Mouse (Mus musculus): ENCODE measurements at regions not wholly inside any gene's neighbourhood (a gene's known extent, or its start where the extent isn't known, plus 50 kb on each side); places are given as distances from the start of the nearest gene placed in this dataset.

DNA sequence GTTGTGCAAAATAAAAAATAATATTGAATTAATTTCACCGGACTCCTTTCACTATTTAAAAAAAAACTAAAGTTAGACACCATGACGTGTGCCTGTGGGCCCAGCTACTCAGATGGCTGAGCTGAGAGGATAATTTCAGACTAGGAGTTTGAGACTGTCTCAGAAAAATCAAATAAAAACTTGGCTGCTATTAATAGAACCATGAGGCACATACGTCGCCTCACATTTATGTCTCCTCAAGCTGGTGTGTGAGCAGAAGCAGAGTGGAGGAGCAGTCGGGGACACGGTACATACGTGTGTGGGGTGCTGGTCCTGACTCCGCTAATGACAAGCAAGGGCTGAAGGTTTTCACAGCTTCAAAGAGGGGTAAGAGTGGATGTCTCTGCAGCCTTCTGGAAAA is 52.8 kb upstream of the Dmrtb1 start:
- ChIA-PET CTCF (interaction anchor here (0.6 to 5.7 kb wide), 20 partner anchors 12 to 870 kb away, joined by 3 to 31 read pairs (median 4); partner anchors contain the start of genes 0610037L13Rik (in 1 of the 4), Glis1 (in 1 of the 4) and Lrp8 (in 1 of the 4)), POLR2A (interaction anchor here in 2 of 4 experiments (0.6 to 0.7 kb wide), 2 partner anchors 16 to 247 kb away, joined by 3 to 4 read pairs; no protein-coding TSS in a partner anchor)

DNA sequence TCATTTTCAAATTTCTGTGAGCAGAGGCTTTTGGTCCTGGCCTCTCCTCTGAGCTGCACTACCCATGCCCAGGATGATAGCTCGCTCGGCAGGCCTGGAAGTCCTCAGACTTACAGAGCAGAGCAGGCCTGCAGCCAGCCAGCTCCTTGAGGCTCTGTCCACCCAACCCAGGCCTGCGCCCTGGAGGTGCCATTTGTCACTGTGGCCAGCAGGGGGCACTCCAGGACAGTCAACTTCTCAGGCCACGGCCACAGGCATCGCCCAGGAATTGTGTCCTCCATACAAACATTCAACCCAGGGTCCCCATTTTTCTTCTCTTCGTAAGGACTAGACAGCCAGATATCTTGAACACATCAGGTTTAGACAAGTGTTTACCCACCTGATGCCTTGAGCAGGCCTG is 53.9 kb upstream of the Dmrtb1 start:
- CTCF ChIA-PET: interaction anchor here (0.5 to 5.7 kb wide), 86 partner anchors 9 to 1480 kb away, joined by 3 to 31 read pairs (median 4); partner anchors contain the start of genes 0610037L13Rik (in 2 of the 4), Glis1 (in 1 of the 4), Lrp8 (in 1 of the 4) and Tmem59 (in 1 of the 4)
- POLR2A ChIA-PET: interaction anchor here in 3 of 4 experiments (0.7 to 2.7 kb wide), 7 partner anchors 27 to 316 kb away, joined by 3 to 6 read pairs (median 4); partner anchors contain the start of gene 0610037L13Rik (in 1 of the 3)

DNA sequence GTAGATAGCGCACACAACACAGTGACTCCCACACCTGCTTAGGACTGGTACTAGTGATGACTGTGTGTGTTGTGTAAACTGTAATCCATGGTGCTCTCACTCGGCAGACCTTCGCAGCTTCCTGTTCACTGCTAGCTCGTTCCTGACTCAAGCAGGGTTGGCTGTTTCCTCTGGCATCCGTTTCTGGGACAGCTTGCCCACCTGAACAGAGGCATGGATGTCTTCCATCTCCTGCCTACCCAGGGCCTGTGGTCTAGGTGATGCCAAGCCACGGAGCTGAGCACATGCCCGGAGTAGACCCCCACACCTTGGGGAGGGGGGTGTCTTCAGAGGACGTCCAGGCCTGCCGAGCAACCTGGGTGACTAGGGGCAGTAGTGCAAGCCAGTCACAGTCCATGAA is 54.7 kb upstream of the Dmrtb1 start:
- POLR2A ChIA-PET: interaction anchor here in 3 of 4 experiments (0.5 to 2.7 kb wide), 6 partner anchors 106 to 178 kb away, joined by 3 to 6 read pairs (median 4); partner anchors contain the start of genes 0610037L13Rik (in 1 of the 3) and Magoh (in 1 of the 3)

DNA sequence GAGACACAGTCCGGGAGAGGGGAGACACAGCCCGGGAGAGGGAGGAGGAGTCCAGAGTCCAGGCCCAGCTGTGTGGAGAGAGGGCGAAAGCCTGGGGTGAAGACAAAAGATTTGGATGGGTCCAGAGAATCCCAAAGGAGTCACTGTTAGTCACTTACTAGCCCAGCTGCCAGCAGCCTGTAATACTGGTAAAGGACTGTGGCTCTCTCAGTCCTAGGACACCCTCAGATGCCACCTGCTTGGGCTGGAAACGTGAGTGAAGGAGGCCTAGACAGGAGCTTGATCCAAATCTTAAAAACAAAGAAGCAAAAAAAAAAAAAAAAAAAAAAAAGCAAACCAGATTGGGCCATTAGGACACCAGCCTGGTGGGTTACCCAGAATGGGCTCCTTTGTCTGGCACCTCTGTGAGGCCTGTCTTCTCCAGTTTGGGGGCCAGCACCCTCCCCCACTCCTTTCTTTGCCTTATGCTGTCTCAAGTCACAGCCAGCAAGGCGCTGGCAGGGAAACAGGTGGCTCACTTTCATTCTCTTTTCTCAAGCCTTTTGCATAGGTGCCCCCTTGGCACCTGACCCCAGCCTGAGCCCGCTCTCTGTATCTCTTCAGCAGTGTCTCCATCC is 55.9 kb upstream of the Dmrtb1 start:
- ChIA-PET POLR2A (interaction anchor here in 1 of 4 experiments (0.6 to 2.7 kb wide), 3 partner anchors 128 to 149 kb away, joined by 3 to 5 read pairs (median 3); partner anchors contain the start of genes 0610037L13Rik and Magoh), CTCF (interaction anchor here in 1 of 4 experiments (0.7 to 5.7 kb wide), 2 partner anchors 106 to 171 kb away, joined by 4 to 31 read pairs; no protein-coding TSS in a partner anchor)

More for the DNA sequence above, 54.7 kb upstream of the Dmrtb1 start:
- CTCF ChIA-PET: interaction anchor here in 3 of 4 experiments (0.6 to 5.7 kb wide), 25 partner anchors 9 to 829 kb away, joined by 3 to 31 read pairs (median 4); partner anchors contain the start of gene Echdc2 (in 1 of the 3)

- ChIA-PET CTCF (interaction anchor here in 1 of 4 experiments (0.5 kb wide), 1 partner anchor 91 kb away, joined by 8 read pairs; no protein-coding TSS in a partner anchor), POLR2A (no interaction called here)
Observed at GRCm38 (mm10) chr4:107743646-107744045, 58.4 kb upstream of the Lrp8 start.

- CTCF ChIA-PET: interaction anchor here in 1 of 4 experiments (0.5 to 0.6 kb wide), 2 partner anchors 19 to 29 kb away, joined by 3 to 5 read pairs; no protein-coding TSS in a partner anchor
- POLR2A ChIA-PET: interaction anchor here in 1 of 4 experiments (0.8 kb wide), 1 partner anchor 12 kb away, joined by 3 read pairs; no protein-coding TSS in a partner anchor
Observed at GRCm38 (mm10) chr4:107746366-107746765, 55.7 kb upstream of the Lrp8 start.

DNA sequence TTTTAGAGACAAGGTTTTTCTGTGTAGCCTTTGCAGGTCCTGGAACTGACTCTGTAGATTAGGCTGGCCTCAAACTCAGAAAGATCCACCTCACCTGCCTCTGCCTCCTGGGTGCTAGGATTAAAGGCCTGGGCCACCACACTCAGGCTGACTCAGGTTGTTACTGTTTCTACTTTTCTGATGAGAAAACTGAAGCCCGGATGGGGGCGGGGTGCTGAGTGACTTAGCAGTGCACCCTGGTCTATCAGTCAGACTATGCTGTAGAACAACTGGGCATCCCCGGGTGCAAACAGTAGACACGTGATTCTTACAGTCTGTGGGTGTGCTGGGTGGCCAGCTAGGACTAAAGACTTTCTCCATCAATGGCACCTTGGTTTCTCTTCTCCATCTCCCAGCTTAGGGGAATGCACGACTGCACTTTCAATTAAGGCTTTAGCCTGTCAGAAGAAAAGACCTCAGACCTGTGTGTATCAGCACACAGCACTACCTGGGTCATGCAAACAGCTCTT is 55.1 kb upstream of the Lrp8 start:
- ChIA-PET POLR2A (interaction anchor here in 1 of 4 experiments (0.8 to 0.9 kb wide), 2 partner anchors 13 to 100 kb away, joined by 3 read pairs; no protein-coding TSS in a partner anchor), CTCF (interaction anchor here in 1 of 4 experiments (0.5 to 1.1 kb wide), 2 partner anchors 9 to 28 kb away, joined by 3 to 5 read pairs; no protein-coding TSS in a partner anchor)

DNA sequence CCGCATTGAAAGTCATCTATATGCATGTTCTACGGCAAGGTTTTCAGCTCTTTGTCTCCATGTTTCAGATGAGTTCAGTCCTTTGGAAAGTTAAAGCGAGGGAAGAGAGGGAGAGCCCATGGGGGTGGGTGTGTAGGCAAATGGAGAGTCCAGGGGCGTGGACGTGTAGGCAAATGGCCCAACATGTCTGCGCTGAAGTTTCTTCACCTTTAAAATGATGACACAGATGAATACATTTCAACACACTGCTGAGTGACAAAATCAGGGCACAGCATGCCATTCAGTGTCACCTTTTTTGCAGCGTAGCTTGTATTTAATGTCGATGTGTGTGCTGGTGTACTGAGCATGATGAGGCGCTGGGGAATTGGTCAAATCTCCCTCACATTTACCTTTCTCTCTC is 54.6 kb upstream of the Lrp8 start:
- ChIA-PET POLR2A (interaction anchor here in 1 of 4 experiments (0.9 kb wide), 1 partner anchor 100 kb away, joined by 3 read pairs; no protein-coding TSS in a partner anchor), CTCF (interaction anchor here in 1 of 4 experiments (0.5 to 1.1 kb wide), 2 partner anchors 10 to 31 kb away, joined by 3 read pairs; no protein-coding TSS in a partner anchor)

DNA sequence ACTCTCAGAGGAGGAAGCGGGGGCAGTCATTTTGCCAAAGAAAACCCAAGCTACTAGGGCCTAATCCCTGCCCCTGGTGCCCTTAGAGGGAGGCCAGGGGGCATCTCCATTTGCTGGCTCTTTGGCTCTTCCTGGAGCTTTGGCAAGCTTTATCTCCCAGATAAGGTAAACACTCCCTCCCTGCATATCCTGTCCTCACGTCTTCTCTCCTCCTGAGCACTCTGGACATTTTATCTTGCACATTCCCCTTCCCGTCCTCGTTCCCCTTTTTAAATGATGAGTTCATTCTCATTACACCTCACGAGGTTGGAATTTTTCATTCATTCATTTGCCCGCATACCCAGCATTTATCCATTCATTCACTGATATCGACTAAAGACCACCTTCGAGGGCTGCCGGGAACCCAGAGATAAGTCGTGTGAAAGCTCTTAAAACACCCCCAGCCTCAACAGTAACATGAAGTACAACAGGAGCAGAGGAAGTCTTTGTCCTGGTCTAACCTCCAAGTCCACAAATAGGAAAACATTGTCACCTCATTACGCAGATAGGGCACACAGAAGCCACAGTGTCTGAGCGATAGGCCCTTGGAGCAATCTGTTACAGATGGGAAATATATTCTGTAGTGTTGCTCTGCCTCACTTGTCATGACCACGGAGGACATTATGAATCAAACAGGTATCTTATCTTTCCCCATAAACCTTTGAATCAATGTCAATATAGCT is 54.0 kb upstream of the Lrp8 start:
- ChIA-PET POLR2A (interaction anchor here in 1 of 4 experiments (0.9 kb wide), 1 partner anchor 99 kb away, joined by 3 read pairs; no protein-coding TSS in a partner anchor), CTCF (interaction anchor here in 2 of 4 experiments (0.5 to 1.1 kb wide), 3 partner anchors 10 to 30 kb away, joined by 3 read pairs; no protein-coding TSS in a partner anchor)

GRCm38 (mm10) chr4:107749045-107749444 is 53.0 kb upstream of the Lrp8 start:
- ChIA-PET POLR2A (no interaction called here), CTCF (interaction anchor here in 1 of 4 experiments (0.9 kb wide), 1 partner anchor 12 kb away, joined by 3 read pairs; no protein-coding TSS in a partner anchor)

DNA sequence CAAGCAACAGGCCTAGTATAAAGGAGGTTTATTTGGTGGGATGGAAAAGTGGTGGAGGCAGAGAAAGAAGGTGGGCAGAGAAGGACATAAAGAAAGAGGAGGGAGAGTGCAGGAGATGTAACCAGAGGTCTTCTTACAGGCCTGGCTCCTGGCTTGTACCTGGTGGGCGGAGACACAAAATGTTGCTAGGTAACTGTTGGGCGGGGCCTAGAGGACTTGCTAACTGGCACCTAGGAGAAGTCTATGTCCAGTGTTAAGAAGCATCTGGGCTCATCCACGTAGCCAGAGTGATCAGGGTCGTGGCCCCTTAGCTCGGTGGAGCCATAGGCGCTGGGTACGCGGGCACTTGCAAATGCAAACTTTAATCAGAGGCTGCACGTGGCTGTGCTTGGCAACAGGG is 52.0 kb upstream of the Lrp8 start:
- POLR2A ChIA-PET: interaction anchor here in 1 of 4 experiments (0.6 kb wide), 1 partner anchor 40 kb away, joined by 3 read pairs; no protein-coding TSS in a partner anchor

More for the DNA sequence above, 52.0 kb upstream of the Lrp8 start:
- CTCF ChIA-PET: interaction anchor here in 1 of 4 experiments (0.8 kb wide), 1 partner anchor 94 kb away, joined by 3 read pairs; no protein-coding TSS in a partner anchor
